ENCODE assay signal across 24 mouse cellular contexts in genomic region chr10:30845101-30845825, GRCm38 (mm10). TPM values are rescaled to one million over a fixed set of nuclear protein-coding genes. Genes with fewer than 3 reads are reported as not detected.
DNase-seq lines count a peak whose midpoint lies in the region; ATAC-seq lines count a peak whose summit lies in the region.
"Had no signal": no experiment of that assay in that cellular context is flagged by ENCODE, and none has a peak within 500 bp of the region (broad histone marks: within the 10 kb centered on the region; RNA-seq: fewer than 3 reads in every experiment).

No protein-coding gene starts in this region.

- H3K27me3 ChIP-seq in embryonic facial prominence, embryonic 13.5 days = peaks cover 63% of the 10 kb centered on the region
- peaks cover 66% of the 10 kb centered on the region for H3K27me3 ChIP-seq in embryonic facial prominence, embryonic 10.5 days (replicated peaks; ENCODE audit: low read depth, poor library complexity, severe bottlenecking)
- H3K27me3 ChIP-seq in heart, embryonic 15.5 days = peaks cover 7% of the 10 kb centered on the region; the same call in 1 of the 2 replicates
- peaks cover 52% of the 10 kb centered on the region for H3K27me3 ChIP-seq in limb, embryonic 12.5 days
- peaks cover 48% of the 10 kb centered on the region for H3K27me3 ChIP-seq in limb, embryonic 10.5 days (ENCODE audit: low read depth, poor library complexity, severe bottlenecking)

- no peak overlapping the region for H3K4me3 ChIP-seq in embryonic facial prominence, embryonic 13.5 days
- no peak overlapping the region for H3K4me3 ChIP-seq in embryonic facial prominence, embryonic 10.5 days
- peak overlapping the region; percentile 2; the same call in 1 of the 2 replicates for H3K4me3 ChIP-seq in heart, embryonic 15.5 days
- no peak overlapping the region for H3K4me3 ChIP-seq in limb, embryonic 12.5 days (replicated peaks)
- H3K4me3 ChIP-seq in limb, embryonic 10.5 days = no peak overlapping the region

- no peaks in the 10 kb centered on the region for H3K36me3 ChIP-seq in embryonic facial prominence, embryonic 13.5 days
- no peaks in the 10 kb centered on the region for H3K36me3 ChIP-seq in embryonic facial prominence, embryonic 10.5 days (replicated peaks)
- H3K36me3 ChIP-seq in heart, embryonic 15.5 days = no peaks in the 10 kb centered on the region
- no peaks in the 10 kb centered on the region for H3K36me3 ChIP-seq in limb, embryonic 12.5 days
- no peaks in the 10 kb centered on the region for H3K36me3 ChIP-seq in limb, embryonic 10.5 days
- H3K36me3 ChIP-seq: embryonic facial prominence, embryonic 12.5 days; intestine, embryonic 15.5 days; limb, embryonic 15.5 days; liver, embryonic 15.5 days; neural tube, embryonic 15.5 days; stomach, embryonic 15.5 days had no signal

- peaks cover 27% of the 10 kb centered on the region for H3K4me1 ChIP-seq in embryonic facial prominence, embryonic 13.5 days
- H3K4me1 ChIP-seq in embryonic facial prominence, embryonic 10.5 days = peaks cover 30% of the 10 kb centered on the region
- H3K4me1 ChIP-seq in heart, embryonic 15.5 days (replicated peaks) = peaks cover 16% of the 10 kb centered on the region
- peaks cover 19% of the 10 kb centered on the region for H3K4me1 ChIP-seq in limb, embryonic 12.5 days (replicated peaks)
- peaks cover 43% of the 10 kb centered on the region for H3K4me1 ChIP-seq in limb, embryonic 10.5 days

- no peak overlapping the region for H3K27ac ChIP-seq in embryonic facial prominence, embryonic 13.5 days
- no peak overlapping the region for H3K27ac ChIP-seq in embryonic facial prominence, embryonic 10.5 days (replicated peaks)
- peak overlapping the region; percentile 92 for H3K27ac ChIP-seq in heart, embryonic 15.5 days
- H3K27ac ChIP-seq in limb, embryonic 12.5 days = no peak overlapping the region
- no peak overlapping the region for H3K27ac ChIP-seq in limb, embryonic 10.5 days
- H3K27ac ChIP-seq: hindbrain, embryonic 14.5 days; kidney, postnatal 0 days; limb, embryonic 15.5 days; liver, embryonic 15.5 days; stomach, embryonic 15.5 days had no signal

- peak overlapping the region; percentile 85 for H3K4me2 ChIP-seq in embryonic facial prominence, embryonic 13.5 days
- H3K4me2 ChIP-seq in heart, embryonic 15.5 days = peak overlapping the region; percentile 87
- H3K4me2 ChIP-seq in limb, embryonic 12.5 days = peak overlapping the region; percentile 90

- no peak for DNase-seq in embryonic facial prominence, embryonic 10.5 days (ENCODE audit: low spot score)
- DNase-seq in heart, adult 11 months = no peak
- no peak for DNase-seq in limb, embryonic 10.5 days (ENCODE audit: low spot score)
- DNase-seq in retina, embryonic 14.5 days (ENCODE audit: low spot score) = peak; percentile 41
- DNase-seq: adrenal gland, postnatal 14 days; cerebellum, adult 18-20 months; forebrain, postnatal 0 days; layer of hippocampus, postnatal 36 days; thymus, postnatal 4 days had no signal

- WGBS in embryonic facial prominence, embryonic 13.5 days = 12% methylated on average over 13 of the region's 13 CpGs
- WGBS in embryonic facial prominence, embryonic 10.5 days = 8% methylated on average over 13 of the region's 13 CpGs
- WGBS in heart, embryonic 15.5 days = 33% methylated on average over 13 of the region's 13 CpGs
- WGBS in limb, embryonic 12.5 days = 13% methylated on average over 13 of the region's 13 CpGs
- WGBS in limb, embryonic 10.5 days = 12% methylated on average over 13 of the region's 13 CpGs

- no peak overlapping the region for H3K9ac ChIP-seq in embryonic facial prominence, embryonic 13.5 days
- no peak overlapping the region for H3K9ac ChIP-seq in heart, embryonic 15.5 days
- no peak overlapping the region for H3K9ac ChIP-seq in limb, embryonic 12.5 days (replicated peaks)
- H3K9ac ChIP-seq: limb, embryonic 15.5 days; liver, embryonic 15.5 days; neural tube, embryonic 15.5 days; stomach, embryonic 15.5 days had no signal

- H3K9me3 ChIP-seq in embryonic facial prominence, embryonic 13.5 days = no peaks in the 10 kb centered on the region
- H3K9me3 ChIP-seq in embryonic facial prominence, embryonic 10.5 days = no peaks in the 10 kb centered on the region
- no peaks in the 10 kb centered on the region for H3K9me3 ChIP-seq in heart, embryonic 15.5 days (replicated peaks)
- H3K9me3 ChIP-seq in limb, embryonic 12.5 days = no peaks in the 10 kb centered on the region
- no peaks in the 10 kb centered on the region for H3K9me3 ChIP-seq in limb, embryonic 10.5 days (replicated peaks)
- H3K9me3 ChIP-seq: embryonic facial prominence, embryonic 12.5 days; intestine, embryonic 15.5 days; limb, embryonic 15.5 days; liver, embryonic 15.5 days; neural tube, embryonic 15.5 days; stomach, embryonic 15.5 days had no signal

- no peak for ATAC-seq in embryonic facial prominence, embryonic 13.5 days (ENCODE audit: insufficient number of reproducible peaks, insufficient read depth, low FRiP score, low TSS enrichment, low read depth)
- ATAC-seq in heart, embryonic 15.5 days (replicated peaks; ENCODE audit: insufficient number of reproducible peaks, insufficient read depth, low FRiP score, low read depth) = no peak
- no peak for ATAC-seq in limb, embryonic 12.5 days (ENCODE audit: insufficient number of reproducible peaks, insufficient read depth, low FRiP score, low TSS enrichment, low read depth)
- no peak for ATAC-seq in cerebellum, adult (ENCODE audit: insufficient number of reproducible peaks, low FRiP score, low TSS enrichment)
- ATAC-seq: activated CD4-positive, CD25-positive, alpha-beta regulatory T cell, adult 4 months; CD4-positive, CD25-positive, alpha-beta regulatory T cell, adult 4 months; forebrain, postnatal 0 days; intestine, embryonic 15.5 days; lung, postnatal 0 days had no signal

RNA-seq across cellular contexts. Expression of gene Hey2, which starts 2.7 kb away (rescaled TPM):
- 25.4 and 27.9 TPM in 2 replicates for polyA plus RNA-seq in embryonic facial prominence, embryonic 13.5 days (2015; fragmentation: Nextera tagmentation; extraction: Ambion mirVana)
- 2.5 and 3.2 TPM in 2 replicates for polyA plus RNA-seq in embryonic facial prominence, embryonic 10.5 days (2016; fragmentation: Nextera tagmentation; extraction: Ambion mirVana)
- polyA plus RNA-seq in heart, embryonic 15.5 days (2015; fragmentation: Nextera tagmentation; extraction: Ambion mirVana) = 39.9 and 50.1 TPM in 2 replicates
- polyA plus RNA-seq in limb, embryonic 12.5 days (2016; fragmentation: Nextera tagmentation; extraction: Ambion mirVana) = 2.2 TPM in 2 replicates
- 1.1 and 1.8 TPM in 2 replicates for polyA plus RNA-seq in limb, embryonic 10.5 days (2016; fragmentation: Nextera tagmentation; extraction: Ambion mirVana)
- polyA plus RNA-seq: activated CD4-positive, CD25-positive, alpha-beta regulatory T cell, adult 4 months had no signal

RNA-seq across cellular contexts. Expression of gene Ncoa7, which starts 42.1 kb away (rescaled TPM):
- polyA plus RNA-seq in embryonic facial prominence, embryonic 13.5 days (2015; fragmentation: Nextera tagmentation; extraction: Ambion mirVana) = 8.8 and 10.3 TPM in 2 replicates
- 7.6 and 8.8 TPM in 2 replicates for polyA plus RNA-seq in embryonic facial prominence, embryonic 10.5 days (2016; fragmentation: Nextera tagmentation; extraction: Ambion mirVana)
- 7.6 and 7.7 TPM in 2 replicates for polyA plus RNA-seq in heart, embryonic 15.5 days (2015; fragmentation: Nextera tagmentation; extraction: Ambion mirVana)
- polyA plus RNA-seq in limb, embryonic 12.5 days (2016; fragmentation: Nextera tagmentation; extraction: Ambion mirVana) = 10.1 and 11.3 TPM in 2 replicates
- 6.2 and 8.2 TPM in 2 replicates for polyA plus RNA-seq in limb, embryonic 10.5 days (2016; fragmentation: Nextera tagmentation; extraction: Ambion mirVana)
